Mouse (Mus musculus): ENCODE results near the gene Slc25a47. TPM values are rescaled to one million over a fixed set of nuclear protein-coding genes. Genes with fewer than 3 reads are reported as not detected.
A peak's percentile ranks its signal among the peaks of the same experiment; 100 is the strongest.

Slc25a47 gene
- polyA plus RNA-seq, 1 experiment from 2014 or later, result 11.0 TPM

GRCm38 (mm10) chr12:108885906-108886305 lies 50.1 kb downstream of the Slc25a47 start:
- H3K27me3 ChIP-seq (replicated peaks; ENCODE audit: control insufficient read depth, insufficient read depth, low read length), result no peaks in the 10 kb centered on the region
- H3K9ac ChIP-seq (ENCODE audit: low read length), result no peak overlapping the region
- H3K27ac ChIP-seq (ENCODE audit: low read depth), result no peak overlapping the region
- DNase-seq (ENCODE audit: low spot score), result no peak
- peaks cover 71% of the 10 kb centered on the region for H3K36me3 ChIP-seq (ENCODE audit: control insufficient read depth, insufficient read depth, low read length)
- no peak overlapping the region for H3K4me3 ChIP-seq (ENCODE audit: low read depth, low read length)
- H3K4me2 ChIP-seq (ENCODE audit: low read length), result no peak overlapping the region
- ATAC-seq (replicated peaks; ENCODE audit: low FRiP score, low TSS enrichment, low read depth), result no peak
- WGBS, result 94% methylated on average over 1 of the region's 1 CpGs
- no peaks in the 10 kb centered on the region for H3K4me1 ChIP-seq (replicated peaks; ENCODE audit: control insufficient read depth, insufficient read depth, low read length)
- H3K9me3 ChIP-seq (ENCODE audit: control insufficient read depth, low read length), result no peaks in the 10 kb centered on the region

DNA sequence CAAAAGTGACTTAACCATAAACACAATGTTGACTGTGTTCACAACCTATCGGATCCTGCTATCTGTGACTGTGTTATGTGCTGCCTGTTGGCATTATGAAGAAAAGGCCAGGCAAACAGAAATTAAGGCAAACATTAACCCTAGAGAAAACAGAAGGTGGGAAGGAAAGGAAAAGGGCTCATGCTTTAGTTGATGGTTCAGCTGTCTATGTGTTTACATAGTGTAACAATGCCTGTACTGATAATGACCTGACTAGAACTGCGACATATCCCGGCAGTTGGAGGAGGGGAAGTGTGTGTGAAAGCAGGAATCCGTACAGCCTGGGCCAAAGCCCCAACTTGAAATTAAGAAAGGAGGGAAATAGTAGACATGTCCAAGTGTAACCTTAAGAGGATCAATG lies 51.2 kb downstream of the Slc25a47 start:
- Histone ChIP-seq H3K9me3 (ENCODE audit: control insufficient read depth, low read length) (no peaks in the 10 kb centered on the region), H3K4me2 (ENCODE audit: low read length) (no peak overlapping the region), H3K9ac (ENCODE audit: low read length) (no peak overlapping the region), H3K36me3 (ENCODE audit: control insufficient read depth, insufficient read depth, low read length) (peaks cover 62% of the 10 kb centered on the region), H3K27me3 (replicated peaks; ENCODE audit: control insufficient read depth, insufficient read depth, low read length) (no peaks in the 10 kb centered on the region), H3K4me1 (replicated peaks; ENCODE audit: control insufficient read depth, insufficient read depth, low read length) (no peaks in the 10 kb centered on the region), H3K27ac (ENCODE audit: low read depth) (no peak overlapping the region), H3K4me3 (ENCODE audit: low read depth, low read length) (no peak overlapping the region)
- no peak for DNase-seq (ENCODE audit: low spot score)
- WGBS, result 67% methylated on average over 4 of the region's 4 CpGs
- peak; percentile 71 for ATAC-seq (replicated peaks; ENCODE audit: low FRiP score, low TSS enrichment, low read depth)

GRCm38 (mm10) chr12:108888632-108889031 lies 52.8 kb downstream of the Slc25a47 start:
- peaks cover 47% of the 10 kb centered on the region for H3K36me3 ChIP-seq (ENCODE audit: control insufficient read depth, insufficient read depth, low read length)
- H3K9me3 ChIP-seq (ENCODE audit: control insufficient read depth, low read length), result no peaks in the 10 kb centered on the region
- 92% methylated on average over 4 of the region's 4 CpGs for WGBS
- no peak overlapping the region for H3K4me3 ChIP-seq (ENCODE audit: low read depth, low read length)
- H3K4me1 ChIP-seq (replicated peaks; ENCODE audit: control insufficient read depth, insufficient read depth, low read length), result peaks cover 6% of the 10 kb centered on the region
- ATAC-seq (replicated peaks; ENCODE audit: low FRiP score, low TSS enrichment, low read depth) (no peak), DNase-seq (ENCODE audit: low spot score) (no peak)
- no peak overlapping the region for H3K27ac ChIP-seq (ENCODE audit: low read depth)
- H3K4me2 ChIP-seq (ENCODE audit: low read length), result no peak overlapping the region
- no peaks in the 10 kb centered on the region for H3K27me3 ChIP-seq (replicated peaks; ENCODE audit: control insufficient read depth, insufficient read depth, low read length)
- H3K9ac ChIP-seq (ENCODE audit: low read length), result no peak overlapping the region

DNA sequence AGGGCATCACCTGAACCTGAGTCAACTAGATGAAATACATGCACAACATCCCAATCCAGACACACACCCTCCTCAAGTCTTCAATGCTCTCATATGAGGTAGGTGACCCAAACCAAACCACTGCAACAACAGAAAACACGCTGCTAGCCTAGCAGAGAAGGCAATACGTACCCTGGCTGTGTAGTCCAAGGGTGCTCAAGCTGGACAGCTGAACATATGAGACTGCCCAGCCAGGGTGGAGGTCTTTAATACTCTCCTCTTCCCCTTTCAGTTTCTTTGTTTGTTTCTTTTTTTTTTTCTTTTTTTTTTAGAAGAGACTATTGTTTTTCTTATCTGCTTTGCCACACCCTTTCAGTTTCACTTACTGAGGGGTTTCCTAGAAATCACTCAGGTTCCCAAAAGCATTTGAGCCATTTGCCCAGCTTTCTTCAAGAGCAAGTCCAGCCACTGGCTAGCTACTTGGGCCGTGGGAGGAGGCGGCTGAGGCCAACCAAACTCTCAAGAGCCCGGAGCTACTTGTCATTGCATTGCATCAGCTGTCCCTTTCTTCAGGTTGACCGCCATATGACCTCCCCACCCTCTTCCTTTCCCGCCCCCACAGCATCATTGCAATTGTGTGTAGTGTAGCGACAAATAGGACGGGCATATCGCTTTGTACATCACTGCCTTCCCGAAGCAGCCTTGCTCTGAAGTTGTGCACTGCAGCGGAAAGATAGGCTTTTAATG lies 57.3 kb downstream of the Slc25a47 start, which contains the start of gene Wdr25:
TSS of gene Wdr25 (plus strand) at position 643 of the 726 bp plus-strand sequence.
- ATAC-seq (replicated peaks; ENCODE audit: low FRiP score, low TSS enrichment, low read depth), result no peak
- Histone ChIP-seq H3K9me3 (ENCODE audit: control insufficient read depth, low read length) (no peaks in the 10 kb centered on the region), H3K9ac (ENCODE audit: low read length) (peak within 1 kb of the TSS; percentile 75), H3K27me3 (replicated peaks; ENCODE audit: control insufficient read depth, insufficient read depth, low read length) (no peaks in the 10 kb centered on the region), H3K36me3 (ENCODE audit: control insufficient read depth, insufficient read depth, low read length) (peaks cover 12% of the 10 kb centered on the region; the same call in 1 of the 2 replicates), H3K4me3 (ENCODE audit: low read depth, low read length) (peak within 1 kb of the TSS; percentile 88), H3K4me2 (ENCODE audit: low read length) (peak within 1 kb of the TSS; percentile 93), H3K27ac (ENCODE audit: low read depth) (peak within 1 kb of the TSS; percentile 54; the same call in 1 of the 2 replicates), H3K4me1 (replicated peaks; ENCODE audit: control insufficient read depth, insufficient read depth, low read length) (peaks cover 6% of the 10 kb centered on the region)
- WGBS, result 22% methylated on average over 12 of the region's 12 CpGs
- no peak for DNase-seq (ENCODE audit: low spot score)

DNA sequence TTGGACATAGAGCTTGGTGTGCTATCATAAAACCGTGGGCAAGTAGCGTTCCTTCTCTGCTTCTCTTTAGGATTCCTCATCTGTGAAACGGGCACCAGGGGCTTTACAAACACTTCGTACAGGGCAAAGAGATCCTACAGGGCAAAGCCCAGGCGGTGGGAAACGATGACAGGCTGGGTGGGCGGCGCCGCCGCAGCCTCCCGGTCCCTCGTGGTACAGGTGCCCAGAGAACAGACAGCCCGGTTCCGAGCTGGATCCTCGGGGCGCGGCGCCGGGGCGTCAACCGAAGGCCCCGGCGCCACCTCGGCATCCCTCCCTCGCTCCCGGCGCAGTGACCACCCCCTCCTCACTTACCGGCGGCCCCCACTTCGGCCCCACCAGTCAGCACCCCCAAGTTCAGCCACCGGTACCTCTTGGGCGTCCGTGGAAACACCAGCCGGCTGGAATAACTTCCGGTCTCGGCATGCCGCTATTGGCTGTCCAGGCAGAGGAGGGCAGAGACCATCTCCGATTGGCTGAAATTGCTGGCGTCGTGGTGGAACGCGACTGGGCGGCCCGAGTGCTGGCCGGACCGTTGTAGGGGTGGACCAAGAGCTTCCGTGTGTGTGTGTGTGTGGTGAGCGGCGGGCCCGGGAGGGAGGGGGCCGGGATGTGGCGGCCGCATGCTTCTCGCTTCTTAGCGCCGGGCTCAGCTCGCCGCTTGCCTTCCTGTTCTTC lies 58.0 kb downstream of the Slc25a47 start, which contains the start of gene Wars:
TSS of gene Wars (minus strand) at position 460 of the 717 bp plus-strand sequence.
- Histone ChIP-seq H3K4me3 (ENCODE audit: low read depth, low read length) (peak within 1 kb of the TSS; percentile 88), H3K9me3 (ENCODE audit: control insufficient read depth, low read length) (no peaks in the 10 kb centered on the region), H3K27me3 (replicated peaks; ENCODE audit: control insufficient read depth, insufficient read depth, low read length) (no peaks in the 10 kb centered on the region), H3K27ac (ENCODE audit: low read depth) (peak within 1 kb of the TSS; percentile 54; the same call in 1 of the 2 replicates), H3K4me1 (replicated peaks; ENCODE audit: control insufficient read depth, insufficient read depth, low read length) (peaks cover 6% of the 10 kb centered on the region), H3K36me3 (ENCODE audit: control insufficient read depth, insufficient read depth, low read length) (peaks cover 9% of the 10 kb centered on the region; the same call in 1 of the 2 replicates), H3K4me2 (ENCODE audit: low read length) (peak within 1 kb of the TSS; percentile 93), H3K9ac (ENCODE audit: low read length) (peak within 1 kb of the TSS; percentile 75)
- peak; percentile 99 for ATAC-seq (replicated peaks; ENCODE audit: low FRiP score, low TSS enrichment, low read depth)
- DNase-seq (ENCODE audit: low spot score), result peak; percentile 95
- WGBS, result under 1% methylated on average over 58 of the region's 58 CpGs

- peak overlapping the region; percentile 54; the same call in 1 of the 2 replicates for H3K27ac ChIP-seq (ENCODE audit: low read depth)
- H3K4me1 ChIP-seq (replicated peaks; ENCODE audit: control insufficient read depth, insufficient read depth, low read length), result peaks cover 6% of the 10 kb centered on the region
- ATAC-seq (replicated peaks; ENCODE audit: low FRiP score, low TSS enrichment, low read depth) (peak; percentile 47), DNase-seq (ENCODE audit: low spot score) (no peak)
- peak overlapping the region; percentile 88 for H3K4me3 ChIP-seq (ENCODE audit: low read depth, low read length)
- no peaks in the 10 kb centered on the region for H3K9me3 ChIP-seq (ENCODE audit: control insufficient read depth, low read length)
- no peaks in the 10 kb centered on the region for H3K27me3 ChIP-seq (replicated peaks; ENCODE audit: control insufficient read depth, insufficient read depth, low read length)
- WGBS, result 2% methylated on average over 7 of the region's 7 CpGs
- H3K9ac ChIP-seq (ENCODE audit: low read length), result peak overlapping the region; percentile 67
- H3K4me2 ChIP-seq (ENCODE audit: low read length), result peak overlapping the region; percentile 89
- peaks cover 9% of the 10 kb centered on the region; the same call in 1 of the 2 replicates for H3K36me3 ChIP-seq (ENCODE audit: control insufficient read depth, insufficient read depth, low read length)
Measured at GRCm38 (mm10) chr12:108894432-108894816, 58.6 kb downstream of the Slc25a47 start.

DNA sequence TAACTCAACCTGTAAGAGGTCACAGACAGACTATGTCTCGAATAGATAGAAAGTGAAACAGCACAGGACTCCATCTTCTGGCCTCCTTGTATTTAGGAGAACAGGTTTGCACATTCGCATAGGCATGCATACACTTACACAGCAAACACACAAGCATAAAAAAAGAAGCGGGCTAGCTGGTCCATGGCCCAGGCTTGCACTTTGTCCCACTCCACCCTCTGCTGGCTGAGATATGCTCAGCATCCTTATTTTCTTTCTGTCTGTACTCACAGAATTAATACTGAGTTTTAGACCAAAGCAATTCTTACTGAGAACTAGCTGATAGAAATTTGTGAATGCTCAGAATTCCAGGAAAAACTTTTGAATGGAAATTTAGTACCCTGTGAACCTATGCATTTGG lies 60.2 kb downstream of the Slc25a47 start:
- Histone ChIP-seq H3K4me2 (ENCODE audit: low read length) (no peak overlapping the region), H3K4me3 (ENCODE audit: low read depth, low read length) (no peak overlapping the region), H3K9ac (ENCODE audit: low read length) (no peak overlapping the region), H3K9me3 (ENCODE audit: control insufficient read depth, low read length) (no peaks in the 10 kb centered on the region), H3K4me1 (replicated peaks; ENCODE audit: control insufficient read depth, insufficient read depth, low read length) (peaks cover 8% of the 10 kb centered on the region), H3K27me3 (replicated peaks; ENCODE audit: control insufficient read depth, insufficient read depth, low read length) (no peaks in the 10 kb centered on the region), H3K27ac (ENCODE audit: low read depth) (no peak overlapping the region), H3K36me3 (ENCODE audit: control insufficient read depth, insufficient read depth, low read length) (no peaks in the 10 kb centered on the region)
- DNase-seq (ENCODE audit: low spot score) (no peak), ATAC-seq (replicated peaks; ENCODE audit: low FRiP score, low TSS enrichment, low read depth) (no peak)
- WGBS, result 79% methylated on average over 3 of the region's 3 CpGs

- Histone ChIP-seq H3K4me1 (replicated peaks; ENCODE audit: control insufficient read depth, insufficient read depth, low read length) (peaks cover 27% of the 10 kb centered on the region), H3K9ac (ENCODE audit: low read length) (no peak overlapping the region), H3K36me3 (ENCODE audit: control insufficient read depth, insufficient read depth, low read length) (no peaks in the 10 kb centered on the region), H3K27me3 (replicated peaks; ENCODE audit: control insufficient read depth, insufficient read depth, low read length) (no peaks in the 10 kb centered on the region), H3K4me2 (ENCODE audit: low read length) (peak overlapping the region; percentile 26), H3K9me3 (ENCODE audit: control insufficient read depth, low read length) (no peaks in the 10 kb centered on the region), H3K27ac (ENCODE audit: low read depth) (peak overlapping the region; percentile 62; the same call in 1 of the 2 replicates), H3K4me3 (ENCODE audit: low read depth, low read length) (no peak overlapping the region)
- DNase-seq (ENCODE audit: low spot score) (peak; percentile 62), ATAC-seq (replicated peaks; ENCODE audit: low FRiP score, low TSS enrichment, low read depth) (peak; percentile 62; the same call in 1 of the 2 replicates)
- WGBS, result 27% methylated on average over 5 of the region's 5 CpGs
Measured at GRCm38 (mm10) chr12:108901346-108901745, 65.5 kb downstream of the Slc25a47 start.

Data from intestine, embryonic 14.5 days (tissue).